Comparison of ENCODE assay signal across 9 mouse cellular contexts in the genomic region with DNA sequence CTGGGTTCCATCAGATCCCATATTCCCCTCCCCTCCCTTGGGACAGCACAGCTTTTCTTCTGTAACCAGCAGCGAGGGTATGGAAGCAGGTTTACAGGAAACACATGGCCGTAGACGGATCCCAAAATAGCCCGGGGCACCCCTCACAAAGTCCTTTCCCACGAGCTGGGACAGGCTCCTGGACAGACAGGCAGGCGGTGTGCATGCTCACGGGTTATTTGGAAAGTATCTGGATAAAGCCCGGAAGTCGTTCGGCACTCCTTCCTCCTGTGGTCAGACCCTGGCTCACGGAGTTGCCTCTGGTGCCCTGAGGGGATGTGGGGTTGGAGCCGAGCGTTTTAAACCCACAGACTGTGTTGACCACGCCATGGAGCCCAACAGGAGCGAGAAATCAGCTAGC. TPM values are rescaled to one million over a fixed set of nuclear protein-coding genes. Genes with fewer than 3 reads are reported as not detected.
DNase-seq lines count a peak whose midpoint lies in the region; ATAC-seq lines count a peak whose summit lies in the region.
"Had no signal": no experiment of that assay in that cellular context is flagged by ENCODE, and none has a peak within 500 bp of the region (broad histone marks: within the 10 kb centered on the region; RNA-seq: fewer than 3 reads in every experiment).

No protein-coding gene starts in this region.

- H3K4me3 ChIP-seq in midbrain, embryonic 10.5 days: no peak overlapping the region
- no peak overlapping the region for H3K4me3 ChIP-seq in midbrain, embryonic 16.5 days (ENCODE audit: low read depth, low read length)
- no peak overlapping the region for H3K4me3 ChIP-seq in kidney, embryonic 15.5 days (replicated peaks)
- H3K4me3 ChIP-seq in stomach, embryonic 15.5 days (replicated peaks): no peak overlapping the region

- H3K4me1 ChIP-seq in midbrain, embryonic 10.5 days: peaks cover 31% of the 10 kb centered on the region
- H3K4me1 ChIP-seq in midbrain, embryonic 16.5 days (ENCODE audit: control insufficient read depth, insufficient read depth, low read length): no peaks in the 10 kb centered on the region
- H3K4me1 ChIP-seq in kidney, embryonic 15.5 days: peaks cover 21% of the 10 kb centered on the region; the same call in 1 of the 2 replicates
- H3K4me1 ChIP-seq in stomach, embryonic 15.5 days: no peaks in the 10 kb centered on the region

- WGBS in midbrain, embryonic 10.5 days: 78% methylated on average over 15 of the region's 15 CpGs
- 81% methylated on average over 15 of the region's 15 CpGs for WGBS in midbrain, embryonic 16.5 days
- WGBS in kidney, embryonic 15.5 days: 47% methylated on average over 15 of the region's 15 CpGs
- WGBS in stomach, embryonic 15.5 days: 43% methylated on average over 15 of the region's 15 CpGs

- no peak overlapping the region for H3K9ac ChIP-seq in midbrain, embryonic 16.5 days (ENCODE audit: low read depth, low read length)
- H3K9ac ChIP-seq in kidney, embryonic 15.5 days: no peak overlapping the region
- H3K9ac ChIP-seq in stomach, embryonic 15.5 days: no peak overlapping the region

- H3K9me3 ChIP-seq in midbrain, embryonic 10.5 days (replicated peaks): no peaks in the 10 kb centered on the region
- H3K9me3 ChIP-seq in midbrain, embryonic 16.5 days (replicated peaks; ENCODE audit: control insufficient read depth, low read length, poor library complexity, severe bottlenecking): no peaks in the 10 kb centered on the region
- no peaks in the 10 kb centered on the region for H3K9me3 ChIP-seq in kidney, embryonic 15.5 days (replicated peaks)
- no peaks in the 10 kb centered on the region for H3K9me3 ChIP-seq in stomach, embryonic 15.5 days

- peak; percentile 45 to 61 for DNase-seq in adrenal gland, adult (ENCODE audit: inconsistent age in 2 of 2, low spot score in 1 of 2)
- DNase-seq in adrenal gland, postnatal 25 days: no peak
- DNase-seq in midbrain, embryonic 10.5 days (ENCODE audit: low spot score): no peak
- DNase-seq in adipocyte (ENCODE audit: low spot score): no peak

- H3K36me3 ChIP-seq in midbrain, embryonic 10.5 days: peaks cover 84% of the 10 kb centered on the region
- H3K36me3 ChIP-seq in midbrain, embryonic 16.5 days (ENCODE audit: control insufficient read depth, insufficient read depth, low read length): no peaks in the 10 kb centered on the region
- peaks cover 69% of the 10 kb centered on the region for H3K36me3 ChIP-seq in kidney, embryonic 15.5 days
- H3K36me3 ChIP-seq in stomach, embryonic 15.5 days: peaks cover 12% of the 10 kb centered on the region; the same call in 1 of the 2 replicates

- no peak for ATAC-seq in midbrain, embryonic 16.5 days
- ATAC-seq in kidney, embryonic 15.5 days (replicated peaks; ENCODE audit: low FRiP score): no peak
- 0 out of 2 replicates have a peak, but pooled peaks have one; percentile 13 for ATAC-seq in stomach, embryonic 15.5 days (ENCODE audit: insufficient read depth, low FRiP score, low read depth)
- ATAC-seq in cerebellum, adult (ENCODE audit: insufficient number of reproducible peaks, low FRiP score, low TSS enrichment): no peak
- ATAC-seq: hindbrain, postnatal 0 days had no signal

- peak overlapping the region; percentile 49; the same call in 1 of the 2 replicates for H3K27ac ChIP-seq in midbrain, embryonic 10.5 days (replicated peaks)
- no peak overlapping the region for H3K27ac ChIP-seq in midbrain, embryonic 16.5 days (ENCODE audit: low read length)
- peak overlapping the region; percentile 5; the same call in 1 of the 2 replicates for H3K27ac ChIP-seq in kidney, embryonic 15.5 days
- H3K27ac ChIP-seq in stomach, embryonic 15.5 days: 0 out of 2 replicates have a peak overlapping the region, but pooled peaks have one; percentile 16
- H3K27ac ChIP-seq: hindbrain, postnatal 0 days had no signal

- no peaks in the 10 kb centered on the region for H3K27me3 ChIP-seq in midbrain, embryonic 10.5 days (ENCODE audit: low read depth, poor library complexity, severe bottlenecking)
- no peaks in the 10 kb centered on the region for H3K27me3 ChIP-seq in midbrain, embryonic 16.5 days (ENCODE audit: control insufficient read depth, insufficient read depth, low read depth, low read length)
- H3K27me3 ChIP-seq in kidney, embryonic 15.5 days: no peaks in the 10 kb centered on the region
- no peaks in the 10 kb centered on the region for H3K27me3 ChIP-seq in stomach, embryonic 15.5 days (replicated peaks)

- no peak overlapping the region for H3K4me2 ChIP-seq in midbrain, embryonic 16.5 days (ENCODE audit: low read length)
- no peak overlapping the region for H3K4me2 ChIP-seq in kidney, embryonic 15.5 days
- H3K4me2 ChIP-seq in stomach, embryonic 15.5 days: no peak overlapping the region

RNA-seq across cellular contexts. Expression of a gene that starts 24.6 kb away (rescaled TPM):
- total RNA-seq in adrenal gland, postnatal 25 days (2021): 18.7 and 19.3 TPM in 2 replicates
- 3.6 and 3.7 TPM in 2 replicates for polyA plus RNA-seq in midbrain, embryonic 10.5 days (2016; fragmentation: Nextera tagmentation; extraction: Ambion mirVana)
- 0.94 and 1.0 TPM in 2 replicates for polyA plus RNA-seq in midbrain, embryonic 16.5 days (2015; fragmentation: Nextera tagmentation; extraction: Ambion mirVana)
- polyA plus RNA-seq in kidney, embryonic 15.5 days (2015; fragmentation: Nextera tagmentation; extraction: Ambion mirVana): 6.8 and 7.1 TPM in 2 replicates
- polyA plus RNA-seq in stomach, embryonic 15.5 days (2015; fragmentation: Nextera tagmentation; extraction: Ambion mirVana): 5.9 and 7.3 TPM in 2 replicates

RNA-seq across cellular contexts. Expression of a gene that starts 42.4 kb away (rescaled TPM):
- 1.8 and 2.1 TPM in 2 replicates for total RNA-seq in adrenal gland, postnatal 25 days (2021)
- 0.70 and 1.2 TPM in 2 replicates for polyA plus RNA-seq in midbrain, embryonic 10.5 days (2016; fragmentation: Nextera tagmentation; extraction: Ambion mirVana)
- polyA plus RNA-seq in midbrain, embryonic 16.5 days (2015; fragmentation: Nextera tagmentation; extraction: Ambion mirVana): 39.5 and 50.1 TPM in 2 replicates
- polyA plus RNA-seq in kidney, embryonic 15.5 days (2015; fragmentation: Nextera tagmentation; extraction: Ambion mirVana): 2.0 and 2.4 TPM in 2 replicates
- polyA plus RNA-seq in stomach, embryonic 15.5 days (2015; fragmentation: Nextera tagmentation; extraction: Ambion mirVana): 2.8 and 3.9 TPM in 2 replicates

Comparison
In these comparisons a context has a peak if more than half of its experiments do, and no peak if none do; other contexts are left out.
1. DNase-seq: peak in adrenal gland, adult (2 of 2); none in adrenal gland, postnatal 25 days (single experiment), midbrain, embryonic 10.5 days (single experiment) and adipocyte (single experiment).